Mouse (Mus musculus) left cerebral cortex, postnatal 14 days (tissue): ENCODE data around the gene Btbd9. TPM values are rescaled to one million over a fixed set of nuclear protein-coding genes. Genes with fewer than 3 reads are reported as not detected.

Source experiments
- DNase-seq, 2 experiments: peaks; one replicate each; pipeline ENCODE4 v3.0.0; 2021 to 2022; ENCODE audit warnings: low spot score in 2 of 2, mixed read lengths in 1 of 2
- intact Hi-C: fragments of 180-260 bp; cut with DNase I; formaldehyde crosslinking; loops from one replicate; pipeline ENCODE4 v1.15.1; 2025
- total RNA-seq, 2 experiments: library from RNA; stranded (reverse); gene quantifications; 2 replicates each; pipeline ENCODE4 v1.2.3; 2021

Gene Btbd9
- total RNA-seq, 2 experiments from 2014 or later, result 78.9 to 95.2 TPM

- intact Hi-C loops, result loop anchor here (5.0 kb wide), 1 partner anchor 504 kb away; no protein-coding TSS in a partner anchor
- DNase-seq, result peak in 1 of 2 experiments; percentile 42
Measured at GRCm38 (mm10) chr17:30383649-30384048, 192.6 kb downstream of the Btbd9 start.

- peak in 1 of 2 experiments; percentile 45 for DNase-seq
- intact Hi-C loops, result no loop called here
Measured at GRCm38 (mm10) chr17:30378221-30379010, 197.9 kb downstream of the Btbd9 start.

- DNase-seq, result no peak
- intact Hi-C loops, result no loop called here
Measured at GRCm38 (mm10) chr17:30377754-30378153, 198.5 kb downstream of the Btbd9 start.

- no peak for DNase-seq
- intact Hi-C loops, result no loop called here
Measured at GRCm38 (mm10) chr17:30375107-30375506, 201.2 kb downstream of the Btbd9 start.

GRCm38 (mm10) chr17:30368559-30368958 lies 207.7 kb downstream of the Btbd9 start:
- intact Hi-C loops, result no loop called here

GRCm38 (mm10) chr17:30364701-30365100 lies 211.6 kb downstream of the Btbd9 start:
- intact Hi-C loops, result no loop called here
- DNase-seq, result no peak

More at GRCm38 (mm10) chr17:30368559-30368958, 207.7 kb downstream of the Btbd9 start:
- DNase-seq, result no peak

GRCm38 (mm10) chr17:30363365-30363764 lies 212.9 kb downstream of the Btbd9 start:
- intact Hi-C loops, result no loop called here
- no peak for DNase-seq

- intact Hi-C loops, result no loop called here
- no peak for DNase-seq
Measured at GRCm38 (mm10) chr17:30360654-30361053, 215.6 kb downstream of the Btbd9 start.

- DNase-seq, result no peak
- intact Hi-C loops, result no loop called here
Measured at GRCm38 (mm10) chr17:30359392-30359791, 216.9 kb downstream of the Btbd9 start.

- DNase-seq, result no peak
- intact Hi-C loops, result no loop called here
Measured at GRCm38 (mm10) chr17:30355431-30355830, 220.9 kb downstream of the Btbd9 start.

GRCm38 (mm10) chr17:30354381-30354780 lies 221.9 kb downstream of the Btbd9 start:
- intact Hi-C loops, result no loop called here
- no peak for DNase-seq

- DNase-seq, result no peak
- intact Hi-C loops, result no loop called here
Measured at GRCm38 (mm10) chr17:30348031-30348430, 228.3 kb downstream of the Btbd9 start.

GRCm38 (mm10) chr17:30347101-30347613 lies 229.1 kb downstream of the Btbd9 start:
- intact Hi-C loops, result no loop called here
- no peak for DNase-seq

GRCm38 (mm10) chr17:30345008-30345407 lies 231.3 kb downstream of the Btbd9 start:
- intact Hi-C loops, result no loop called here
- no peak for DNase-seq

GRCm38 (mm10) chr17:30343701-30344473 lies 232.4 kb downstream of the Btbd9 start:
- intact Hi-C loops, result no loop called here
- DNase-seq, result no peak

GRCm38 (mm10) chr17:30341556-30341955 lies 234.7 kb downstream of the Btbd9 start:
- DNase-seq, result no peak
- intact Hi-C loops, result no loop called here

GRCm38 (mm10) chr17:30340495-30341126 lies 235.7 kb downstream of the Btbd9 start:
- intact Hi-C loops, result no loop called here
- no peak for DNase-seq

GRCm38 (mm10) chr17:30339317-30339716 lies 237.0 kb downstream of the Btbd9 start:
- intact Hi-C loops, result no loop called here
- no peak for DNase-seq

- intact Hi-C loops, result no loop called here
- no peak for DNase-seq
Measured at GRCm38 (mm10) chr17:30336816-30337215, 239.5 kb downstream of the Btbd9 start.

GRCm38 (mm10) chr17:30336280-30336679 lies 240.0 kb downstream of the Btbd9 start:
- DNase-seq, result no peak
- intact Hi-C loops, result no loop called here
